Mouse (Mus musculus) adrenal gland (tissue): ENCODE data around the gene Sipa1l2.
"Not testable (repeated sequence)": the region's sequence is repeated elsewhere in the genome, so short reads cannot be mapped to it uniquely, and the experiment has no call there.

Experiments
- intact Hi-C: fragments of 180-260 bp; cut with DNase I; formaldehyde crosslinking; loops from one replicate; pipeline ENCODE4 v1.15.1; 2025

The Sipa1l2 gene

GRCm38 (mm10) chr8:125413001-125413909 lies 156.4 kb downstream of the Sipa1l2 start:
- intact Hi-C loops = no loop called here

GRCm38 (mm10) chr8:125410646-125411045 lies 159.0 kb downstream of the Sipa1l2 start:
- intact Hi-C loops = no loop called here

- intact Hi-C loops = no loop called here
Observed at GRCm38 (mm10) chr8:125407672-125408071, 161.9 kb downstream of the Sipa1l2 start.

- intact Hi-C loops = no loop called here
Observed at GRCm38 (mm10) chr8:125406453-125406852, 163.2 kb downstream of the Sipa1l2 start.

- intact Hi-C loops = no loop called here
Observed at GRCm38 (mm10) chr8:125401350-125401749, 168.3 kb downstream of the Sipa1l2 start.

- intact Hi-C loops = no loop called here
Observed at GRCm38 (mm10) chr8:125397981-125398380, 171.6 kb downstream of the Sipa1l2 start.

GRCm38 (mm10) chr8:125395682-125396081 lies 173.9 kb downstream of the Sipa1l2 start:
- intact Hi-C loops = not testable (repeated sequence)

- intact Hi-C loops = no loop called here
Observed at GRCm38 (mm10) chr8:125395032-125395431, 174.6 kb downstream of the Sipa1l2 start.

- intact Hi-C loops = no loop called here
Observed at GRCm38 (mm10) chr8:125391685-125392084, 177.9 kb downstream of the Sipa1l2 start.

- intact Hi-C loops = no loop called here
Observed at GRCm38 (mm10) chr8:125391271-125391670, 178.3 kb downstream of the Sipa1l2 start.

GRCm38 (mm10) chr8:125390506-125390895 lies 179.1 kb downstream of the Sipa1l2 start:
- intact Hi-C loops = no loop called here

GRCm38 (mm10) chr8:125389756-125390505 lies 179.7 kb downstream of the Sipa1l2 start:
- intact Hi-C loops = no loop called here

- intact Hi-C loops = no loop called here
Observed at GRCm38 (mm10) chr8:125389280-125389679, 180.3 kb downstream of the Sipa1l2 start.

- intact Hi-C loops = no loop called here
Observed at GRCm38 (mm10) chr8:125388404-125389180, 181.0 kb downstream of the Sipa1l2 start.

- intact Hi-C loops = no loop called here
Observed at GRCm38 (mm10) chr8:125385519-125386150, 184.0 kb downstream of the Sipa1l2 start.

- intact Hi-C loops = loop anchor here (5.0 kb wide), 1 partner anchor 37 kb away; no protein-coding TSS in a partner anchor
Observed at GRCm38 (mm10) chr8:125384551-125385183, 184.9 kb downstream of the Sipa1l2 start.

GRCm38 (mm10) chr8:125381674-125382073 lies 187.9 kb downstream of the Sipa1l2 start:
- intact Hi-C loops = loop anchor here (5.0 kb wide), 1 partner anchor 34 kb away; no protein-coding TSS in a partner anchor

- intact Hi-C loops = loop anchor here (5.0 kb wide), 1 partner anchor 33 kb away; no protein-coding TSS in a partner anchor
Observed at GRCm38 (mm10) chr8:125379939-125380338, 189.7 kb downstream of the Sipa1l2 start.

- intact Hi-C loops = no loop called here
Observed at GRCm38 (mm10) chr8:125379156-125379555, 190.5 kb downstream of the Sipa1l2 start.

GRCm38 (mm10) chr8:125377704-125378103 lies 191.9 kb downstream of the Sipa1l2 start:
- intact Hi-C loops = no loop called here
